ENCODE assay signal across 13 mouse cellular contexts in genomic region chr8:4313254-4314124, GRCm38 (mm10). TPM values are rescaled to one million over a fixed set of nuclear protein-coding genes. Genes with fewer than 3 reads are reported as not detected.
DNase-seq lines count a peak whose midpoint lies in the region; ATAC-seq lines count a peak whose summit lies in the region.
"Had no signal": no experiment of that assay in that cellular context is flagged by ENCODE, and none has a peak within 500 bp of the region (broad histone marks: within the 10 kb centered on the region; RNA-seq: fewer than 3 reads in every experiment).

No protein-coding gene starts in this region.

- intact Hi-C loops in heart, postnatal 14 days (cut with DNase I) = no loop called here

- 72% methylated on average over 3 of the region's 3 CpGs for WGBS in heart, embryonic 12.5 days

- peaks cover 47% of the 10 kb centered on the region for H3K36me3 ChIP-seq in megakaryocyte, embryonic 14.5 days (replicated peaks; ENCODE audit: low read length)
- peaks cover 35% of the 10 kb centered on the region for H3K36me3 ChIP-seq in heart, embryonic 12.5 days

- H3K9ac ChIP-seq in heart, embryonic 12.5 days = no peak overlapping the region
- H3K9ac ChIP-seq: forebrain, embryonic 12.5 days; lung, embryonic 15.5 days; midbrain, embryonic 15.5 days had no signal

- DNase-seq in heart, adult 11 months = peak; percentile 74
- no peak for DNase-seq in heart, postnatal 14 days
- DNase-seq: gastrocnemius, postnatal 10 days; right cerebral cortex, postnatal 4 days had no signal

- H3K4me3 ChIP-seq in megakaryocyte, embryonic 14.5 days (replicated peaks) = peak overlapping the region; percentile 62
- no peak overlapping the region for H3K4me3 ChIP-seq in heart, embryonic 12.5 days
- H3K4me3 ChIP-seq: forebrain, embryonic 12.5 days; lung, embryonic 15.5 days; midbrain, embryonic 15.5 days had no signal

- no peak overlapping the region for H3K4me2 ChIP-seq in heart, embryonic 12.5 days
- H3K4me2 ChIP-seq: forebrain, embryonic 12.5 days; lung, embryonic 15.5 days; midbrain, embryonic 15.5 days had no signal

- H3K9me3 ChIP-seq in megakaryocyte, embryonic 14.5 days = no peaks in the 10 kb centered on the region
- H3K9me3 ChIP-seq in heart, embryonic 12.5 days (replicated peaks) = no peaks in the 10 kb centered on the region
- H3K9me3 ChIP-seq: forebrain, embryonic 12.5 days; lung, embryonic 15.5 days; midbrain, embryonic 15.5 days had no signal

- H3K27me3 ChIP-seq in megakaryocyte, embryonic 14.5 days (replicated peaks) = no peaks in the 10 kb centered on the region
- H3K27me3 ChIP-seq in heart, embryonic 12.5 days (replicated peaks) = no peaks in the 10 kb centered on the region
- H3K27me3 ChIP-seq: forebrain, embryonic 12.5 days; lung, embryonic 15.5 days; midbrain, embryonic 15.5 days had no signal

- ATAC-seq in megakaryocyte, adult 5-6 weeks (ENCODE audit: poor library complexity, severe bottlenecking) = no peak
- peak; percentile 98 for ATAC-seq in activated CD4-positive, CD25-positive, alpha-beta regulatory T cell, adult 4 months
- peak; percentile 55; the same call in 1 of the 2 replicates for ATAC-seq in neutrophil, adult 5-6 weeks (ENCODE audit: extremely low read depth, insufficient number of reproducible peaks, low FRiP score, poor library complexity, severe bottlenecking)
- no peak for ATAC-seq in heart, embryonic 12.5 days (ENCODE audit: insufficient number of reproducible peaks, low FRiP score)
- ATAC-seq in erythroblast, adult 5-6 weeks (replicated peaks; ENCODE audit: low FRiP score, poor library complexity, severe bottlenecking) = no peak
- ATAC-seq: midbrain, embryonic 15.5 days had no signal

- no peak overlapping the region for H3K27ac ChIP-seq in heart, embryonic 12.5 days (ENCODE audit: poor library complexity, severe bottlenecking)
- H3K27ac ChIP-seq: forebrain, embryonic 12.5 days; lung, embryonic 15.5 days; midbrain, embryonic 15.5 days had no signal

- H3K4me1 ChIP-seq in megakaryocyte, embryonic 14.5 days = peaks cover 87% of the 10 kb centered on the region
- 0 out of 2 replicates have a peak, but pooled peaks cover 11% of the 10 kb centered on the region for H3K4me1 ChIP-seq in heart, embryonic 12.5 days (replicated peaks)
- H3K4me1 ChIP-seq: forebrain, embryonic 12.5 days; lung, embryonic 15.5 days; midbrain, embryonic 15.5 days had no signal

RNA-seq across cellular contexts. Expression of gene Ccl25, which starts 11.5 kb away (rescaled TPM):
- 10 to 100 TPM in 1 of 2 experiments, 1 to 10 TPM in 1; 5.9 to 14.8 TPM for total RNA-seq in heart, postnatal 14 days (2021)
- polyA plus RNA-seq in megakaryocyte, embryonic 14.5 days (2012; ENCODE audit: insufficient read depth, low replicate concordance) = 3.3 TPM in 1 of 2 replicates, not detected in the other
- 14.0 and 18.8 TPM in 2 replicates for total RNA-seq in megakaryocyte, adult 5-6 weeks (2015)
- 8.9 and 9.5 TPM in 2 replicates for total RNA-seq in megakaryocyte, adult 5-6 weeks (2017)
- polyA plus RNA-seq in activated CD4-positive, CD25-positive, alpha-beta regulatory T cell, adult 4 months (2017; shearing (Covaris generic)) = 10 to 100 TPM in 1 of 2 experiments, 1 to 10 TPM in 1; 7.8 to 10.8 TPM
- 11.5 TPM in 2 replicates for total RNA-seq in neutrophil, adult 5-6 weeks (2017)
- polyA plus RNA-seq in heart, embryonic 12.5 days (2016; fragmentation: Nextera tagmentation; extraction: Ambion mirVana) = 12.2 and 14.0 TPM in 2 replicates
- 14.4 and 15.9 TPM in 2 replicates for total RNA-seq in erythroblast, adult 5-6 weeks (2015; ENCODE audit: low replicate concordance)
- 7.4 and 12.0 TPM in 2 replicates for total RNA-seq in erythroblast, adult 5-6 weeks (2017; ENCODE audit: low replicate concordance)

RNA-seq across cellular contexts. Expression of gene Elavl1, which starts 11.7 kb away (rescaled TPM):
- 10 to 100 TPM; 58.8 to 66.1 TPM for total RNA-seq in heart, postnatal 14 days (2021)
- polyA plus RNA-seq in megakaryocyte, embryonic 14.5 days (2012; ENCODE audit: insufficient read depth, low replicate concordance) = 25.6 and 41.2 TPM in 2 replicates
- total RNA-seq in megakaryocyte, adult 5-6 weeks (2015) = 86.6 and 92.7 TPM in 2 replicates
- 46.0 and 59.2 TPM in 2 replicates for total RNA-seq in megakaryocyte, adult 5-6 weeks (2017)
- polyA plus RNA-seq in activated CD4-positive, CD25-positive, alpha-beta regulatory T cell, adult 4 months (2017; shearing (Covaris generic)) = 10 to 100 TPM; 37.2 to 38.4 TPM
- total RNA-seq in neutrophil, adult 5-6 weeks (2017) = 52.4 and 65.9 TPM in 2 replicates
- polyA plus RNA-seq in heart, embryonic 12.5 days (2016; fragmentation: Nextera tagmentation; extraction: Ambion mirVana) = 211 and 217 TPM in 2 replicates
- total RNA-seq in erythroblast, adult 5-6 weeks (2015; ENCODE audit: low replicate concordance) = 22.3 and 28.2 TPM in 2 replicates
- 17.0 and 26.2 TPM in 2 replicates for total RNA-seq in erythroblast, adult 5-6 weeks (2017; ENCODE audit: low replicate concordance)

RNA-seq across cellular contexts. Expression of gene Timm44, which starts 37.8 kb away (rescaled TPM):
- total RNA-seq in heart, postnatal 14 days (2021) = 100 to 1,000 TPM; 110 to 117 TPM
- polyA plus RNA-seq in megakaryocyte, embryonic 14.5 days (2012; ENCODE audit: insufficient read depth, low replicate concordance) = 14.2 and 43.5 TPM in 2 replicates
- 42.1 and 45.2 TPM in 2 replicates for total RNA-seq in megakaryocyte, adult 5-6 weeks (2015)
- total RNA-seq in megakaryocyte, adult 5-6 weeks (2017) = 60.3 and 68.0 TPM in 2 replicates
- 10 to 100 TPM; 74.9 to 77.5 TPM for polyA plus RNA-seq in activated CD4-positive, CD25-positive, alpha-beta regulatory T cell, adult 4 months (2017; shearing (Covaris generic))
- 78.5 and 86.7 TPM in 2 replicates for total RNA-seq in neutrophil, adult 5-6 weeks (2017)
- 59.0 and 66.8 TPM in 2 replicates for polyA plus RNA-seq in heart, embryonic 12.5 days (2016; fragmentation: Nextera tagmentation; extraction: Ambion mirVana)
- 11.7 and 24.2 TPM in 2 replicates for total RNA-seq in erythroblast, adult 5-6 weeks (2015; ENCODE audit: low replicate concordance)
- total RNA-seq in erythroblast, adult 5-6 weeks (2017; ENCODE audit: low replicate concordance) = 19.4 and 31.6 TPM in 2 replicates

RNA-seq across cellular contexts. Expression of gene Ctxn1, which starts 54.4 kb away (rescaled TPM):
- 1 to 10 TPM; 2.0 to 2.2 TPM for total RNA-seq in heart, postnatal 14 days (2021)
- polyA plus RNA-seq in megakaryocyte, embryonic 14.5 days (2012; ENCODE audit: insufficient read depth, low replicate concordance) = 4.9 and 6.9 TPM in 2 replicates
- 0.91 and 1.9 TPM in 2 replicates for total RNA-seq in megakaryocyte, adult 5-6 weeks (2015)
- total RNA-seq in megakaryocyte, adult 5-6 weeks (2017) = 0.15 TPM in 1 of 2 replicates, not detected in the other
- under 1 TPM in 1 of 2 experiments, not detected in 1; 0.83 TPM for polyA plus RNA-seq in activated CD4-positive, CD25-positive, alpha-beta regulatory T cell, adult 4 months (2017; shearing (Covaris generic))
- total RNA-seq in neutrophil, adult 5-6 weeks (2017) = 0.35 TPM in 1 of 2 replicates, not detected in the other
- polyA plus RNA-seq in heart, embryonic 12.5 days (2016; fragmentation: Nextera tagmentation; extraction: Ambion mirVana) = 36.1 and 36.2 TPM in 2 replicates
- not detected in 2 replicates for total RNA-seq in erythroblast, adult 5-6 weeks (2015; ENCODE audit: low replicate concordance)
- 0.34 TPM in 1 of 2 replicates, not detected in the other for total RNA-seq in erythroblast, adult 5-6 weeks (2017; ENCODE audit: low replicate concordance)

Comparison
In these comparisons a context has a peak if more than half of its experiments do, and no peak if none do; other contexts are left out.
1. ATAC-seq: peak in activated CD4-positive, CD25-positive, alpha-beta regulatory T cell, adult 4 months (single experiment) and neutrophil, adult 5-6 weeks (single experiment); none in megakaryocyte, adult 5-6 weeks (single experiment), heart, embryonic 12.5 days (single experiment) and erythroblast, adult 5-6 weeks (single experiment).